Mouse (Mus musculus): ENCODE data around the gene Bcl9.

Bcl9 gene

DNA sequence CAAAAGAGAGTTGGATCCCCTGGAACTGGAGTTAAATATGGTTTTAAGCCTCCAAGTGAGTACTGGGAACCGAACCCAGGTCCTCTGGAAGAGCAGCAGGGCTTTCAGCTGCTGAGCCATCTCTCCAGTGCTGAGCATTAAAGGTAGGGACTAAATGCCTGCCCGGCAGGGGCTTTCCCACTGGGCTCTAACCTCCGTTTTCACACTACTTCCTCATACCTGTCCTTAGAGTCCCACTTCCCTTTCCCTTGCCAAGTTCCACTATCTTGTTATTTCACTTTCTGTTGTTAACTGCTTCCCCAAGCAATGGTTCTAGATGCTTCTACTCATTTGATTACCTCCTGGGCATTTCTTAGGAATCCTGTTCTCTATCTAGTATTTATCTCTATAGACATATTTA is 65.4 kb downstream of the Bcl9 start:
- DNase-seq (ENCODE audit: low spot score): no peak

DNA sequence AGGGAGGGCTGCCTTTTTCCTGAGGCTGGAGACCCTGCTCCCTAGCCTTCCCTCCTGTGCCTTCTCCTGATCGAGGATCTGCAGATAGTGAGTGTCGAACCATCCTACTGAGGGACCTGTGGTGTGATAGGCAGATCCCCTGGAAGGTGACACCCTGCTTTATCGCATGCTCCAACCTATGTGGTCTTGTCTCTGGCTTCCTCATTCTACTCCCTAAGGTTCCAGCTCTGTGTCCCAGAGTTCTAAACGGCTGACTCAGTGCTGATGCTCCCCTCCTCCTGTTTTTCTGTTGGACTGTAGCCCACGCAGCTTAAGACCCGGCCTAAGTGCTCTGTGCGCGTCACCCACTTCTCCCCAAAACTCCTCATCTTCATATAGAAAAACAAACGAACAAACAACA is 65.9 kb downstream of the Bcl9 start:
- no peak for DNase-seq (ENCODE audit: low spot score)

DNA sequence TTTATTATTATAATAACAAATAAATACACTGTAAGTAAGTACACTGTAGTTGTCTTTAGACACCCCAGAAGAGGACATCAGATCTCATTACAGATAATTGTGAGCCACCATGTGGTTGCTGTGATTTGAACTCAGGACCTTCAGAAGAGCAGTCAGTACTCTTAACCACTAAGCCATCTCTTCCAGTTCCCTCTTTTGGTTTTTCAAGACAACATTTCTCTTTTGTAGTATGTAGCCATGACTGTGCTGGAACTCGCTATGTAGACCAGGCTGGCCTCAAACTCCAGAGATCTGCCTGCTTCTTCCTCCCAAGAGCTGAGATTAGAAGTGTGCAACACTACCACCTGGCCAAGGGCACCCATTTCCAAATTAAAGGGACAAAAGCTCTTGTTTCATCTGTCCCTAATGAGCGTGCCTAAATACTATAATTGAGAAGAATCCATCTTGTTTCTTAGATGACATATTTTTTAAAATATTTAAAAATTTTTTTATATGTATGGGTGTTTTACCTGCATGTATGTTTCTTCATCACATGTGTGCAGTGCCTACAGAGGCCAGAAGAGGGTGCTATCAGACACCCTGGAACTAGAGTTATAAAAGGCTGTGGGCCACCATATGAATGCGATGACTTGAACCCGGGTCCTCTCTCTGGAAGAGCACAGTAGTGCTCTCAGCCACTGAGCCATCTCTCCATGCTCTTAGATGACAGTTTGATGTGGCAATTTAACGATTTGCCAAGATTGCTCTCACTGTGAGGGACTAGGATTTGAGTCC is 66.9 kb downstream of the Bcl9 start:
- DNase-seq (ENCODE audit: low spot score): no peak

DNA sequence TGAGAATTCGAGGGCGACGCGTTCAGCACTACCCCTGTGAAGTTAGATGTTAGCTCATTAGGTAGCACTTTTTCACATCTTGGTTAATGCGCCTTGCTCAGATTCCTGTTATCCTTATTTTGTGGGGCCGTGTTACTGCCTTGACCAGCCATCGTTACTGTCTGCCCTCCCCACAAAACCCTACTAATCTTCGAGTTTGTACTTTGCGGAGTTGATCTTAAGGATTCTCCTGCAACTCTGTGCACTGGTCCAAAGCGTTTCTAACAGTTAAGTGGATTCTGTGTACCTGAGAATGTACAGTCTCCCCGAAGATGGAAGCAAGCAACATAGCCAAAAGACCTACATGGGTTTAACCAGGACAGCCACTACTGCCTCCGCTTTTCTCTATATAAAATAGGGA is 69.3 kb downstream of the Bcl9 start:
- DNase-seq (ENCODE audit: low spot score): no peak

DNA sequence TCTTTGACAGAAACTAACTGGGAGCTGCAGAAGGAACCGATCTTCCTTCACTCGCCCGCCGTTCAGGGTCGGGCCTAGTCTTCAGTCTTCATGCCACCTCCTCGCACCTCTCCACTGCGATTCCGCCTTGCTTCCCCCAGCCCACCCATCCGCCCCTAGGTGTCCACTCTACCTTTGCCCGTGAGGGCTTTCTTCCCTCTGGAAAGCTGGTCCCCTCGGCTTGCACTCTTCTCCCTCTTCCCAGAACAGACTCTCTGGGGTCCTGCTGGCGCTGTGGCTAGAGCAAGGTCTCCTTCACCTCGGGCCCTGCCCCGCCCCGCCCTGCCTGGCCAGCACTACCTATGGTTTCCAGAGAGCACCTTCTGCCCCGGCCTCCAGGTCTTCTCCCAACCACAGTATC is 69.7 kb downstream of the Bcl9 start:
- no peak for DNase-seq (ENCODE audit: low spot score)

DNA sequence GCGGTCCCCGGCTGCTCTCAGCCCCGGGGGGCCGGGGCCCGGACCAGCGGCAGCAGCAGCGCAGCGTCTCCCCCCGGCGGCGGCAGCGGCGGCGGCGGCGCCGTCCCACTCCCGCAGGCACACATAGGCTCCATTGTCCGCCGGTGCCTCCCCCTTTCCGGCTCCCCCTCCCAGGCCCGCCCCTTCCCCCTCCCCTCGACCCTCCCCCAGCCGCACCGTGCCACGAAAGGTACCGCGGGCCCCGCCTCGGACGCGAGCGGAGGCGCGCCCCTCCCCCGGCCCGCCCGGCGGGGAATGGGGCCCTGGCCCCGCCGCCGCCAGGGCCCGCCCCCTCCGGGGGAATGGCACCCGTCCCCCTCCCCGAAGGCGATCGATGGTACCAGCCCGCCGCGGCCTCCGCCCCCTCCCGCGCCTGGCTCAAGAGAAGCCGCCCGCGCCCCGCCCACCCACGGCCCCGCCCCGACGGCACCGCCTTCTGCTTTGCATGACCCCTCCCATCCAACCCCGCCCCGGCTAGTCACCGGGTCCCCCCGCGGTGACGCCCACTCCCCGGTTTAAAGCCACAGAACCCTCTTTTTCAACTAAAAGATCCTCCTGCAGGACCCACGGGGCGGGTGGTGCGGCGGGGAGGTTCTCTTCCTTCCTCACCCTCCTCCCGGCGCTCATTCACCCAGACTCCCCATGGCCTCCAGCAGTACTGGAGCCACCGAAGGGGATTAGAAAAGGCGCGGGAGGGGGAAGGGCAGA is 70.3 kb downstream of the Bcl9 start:
- DNase-seq (ENCODE audit: low spot score): peak; percentile 75

DNA sequence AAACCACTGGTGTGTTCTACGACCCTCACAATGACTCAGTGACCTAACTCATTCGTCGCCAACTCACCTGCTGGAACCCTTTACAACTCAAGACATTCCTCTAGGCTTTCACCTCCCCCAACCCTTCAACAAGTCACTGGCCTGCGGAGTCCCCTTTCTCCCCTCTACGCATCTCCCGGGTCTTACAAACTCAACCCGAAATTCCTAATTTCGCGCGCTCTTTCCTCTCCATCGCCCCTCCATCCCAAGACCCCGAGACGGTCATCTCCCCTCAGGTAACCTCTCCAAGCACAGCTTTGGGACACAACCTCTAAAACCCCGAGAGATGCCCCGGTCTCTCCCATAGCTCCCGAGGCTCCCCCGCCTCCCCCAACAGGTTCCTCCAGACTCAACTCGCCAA is 71.0 kb downstream of the Bcl9 start:
- no peak for DNase-seq (ENCODE audit: low spot score)

DNA sequence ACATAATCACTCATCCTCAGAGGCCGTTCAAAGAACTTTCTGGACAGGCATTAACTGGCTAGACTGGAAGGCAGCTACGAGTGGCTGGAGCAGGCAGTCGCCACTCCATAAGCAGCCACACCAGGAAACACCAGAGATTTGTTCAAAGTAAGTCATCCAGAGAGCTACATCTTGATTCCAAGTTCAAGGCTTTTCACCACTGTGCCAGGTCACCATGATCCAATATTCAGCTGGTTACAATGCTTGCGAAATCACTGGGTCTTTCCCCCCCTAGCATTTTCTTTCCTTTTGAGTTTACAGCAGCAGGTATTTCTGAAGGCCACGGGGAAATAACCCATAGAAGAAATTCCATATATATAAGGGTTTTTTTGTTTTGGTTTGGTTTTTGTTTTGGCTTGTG is 72.5 kb downstream of the Bcl9 start:
- no peak for DNase-seq (ENCODE audit: low spot score)

DNA sequence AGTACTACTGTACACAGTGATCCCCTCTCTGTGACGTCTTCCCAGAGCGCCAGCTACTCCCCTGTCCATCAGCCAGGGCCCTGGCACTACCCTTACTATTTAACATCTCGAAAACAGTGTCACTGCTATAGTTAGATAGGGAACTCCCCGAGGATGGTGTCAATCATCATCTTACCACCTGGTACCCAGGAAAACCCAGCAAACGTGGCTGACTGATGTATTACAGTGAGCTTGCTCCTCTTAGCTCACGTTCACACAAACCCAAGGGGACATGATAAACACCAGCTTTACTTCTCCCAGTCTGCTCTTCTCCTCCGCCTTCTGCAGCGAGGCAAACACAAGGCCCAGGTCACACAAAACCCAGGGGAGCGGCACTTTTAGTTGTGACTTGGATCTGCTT is 74.5 kb downstream of the Bcl9 start:
- no peak for DNase-seq (ENCODE audit: low spot score)

DNA sequence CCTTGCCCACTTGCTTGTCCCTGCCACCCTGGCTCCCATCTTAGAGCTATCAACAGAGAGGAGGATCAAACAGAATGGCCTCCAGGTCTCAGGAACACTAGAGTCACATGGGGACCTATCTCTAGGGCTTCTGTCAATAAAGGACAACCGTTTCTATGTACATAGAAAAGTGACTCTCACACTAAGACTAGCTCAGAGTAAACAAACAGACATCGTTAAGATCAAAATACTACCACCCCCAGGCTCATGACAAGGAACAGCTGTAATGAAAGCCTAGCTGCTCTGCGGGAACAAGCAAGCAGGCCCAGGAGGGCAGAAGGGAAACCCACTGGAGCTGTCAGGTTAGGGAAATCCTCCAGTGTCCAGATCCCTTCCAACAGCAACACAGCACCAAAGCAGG is 82.2 kb downstream of the Bcl9 start:
- DNase-seq (ENCODE audit: low spot score): no peak

DNA sequence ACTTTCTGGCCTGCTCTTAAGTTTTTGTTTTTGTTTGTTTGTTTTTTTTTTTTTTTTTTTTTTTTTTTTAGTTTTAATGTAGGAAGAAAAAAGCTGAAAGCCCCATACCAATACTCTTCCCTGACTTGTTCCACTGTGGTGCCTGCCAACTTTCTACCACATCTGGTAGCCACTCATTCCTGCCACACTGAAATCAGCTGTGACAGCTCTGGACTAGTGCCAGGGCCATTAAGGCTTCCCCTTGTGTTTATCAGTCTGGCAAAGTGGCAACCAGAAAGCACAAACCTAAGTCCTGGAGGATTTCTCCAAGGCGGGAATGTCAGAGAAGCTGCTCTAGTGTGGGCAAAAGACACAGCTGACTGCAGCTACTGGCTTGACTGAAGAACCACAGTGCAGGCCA is 83.3 kb downstream of the Bcl9 start:
- no peak for DNase-seq (ENCODE audit: low spot score)

DNA sequence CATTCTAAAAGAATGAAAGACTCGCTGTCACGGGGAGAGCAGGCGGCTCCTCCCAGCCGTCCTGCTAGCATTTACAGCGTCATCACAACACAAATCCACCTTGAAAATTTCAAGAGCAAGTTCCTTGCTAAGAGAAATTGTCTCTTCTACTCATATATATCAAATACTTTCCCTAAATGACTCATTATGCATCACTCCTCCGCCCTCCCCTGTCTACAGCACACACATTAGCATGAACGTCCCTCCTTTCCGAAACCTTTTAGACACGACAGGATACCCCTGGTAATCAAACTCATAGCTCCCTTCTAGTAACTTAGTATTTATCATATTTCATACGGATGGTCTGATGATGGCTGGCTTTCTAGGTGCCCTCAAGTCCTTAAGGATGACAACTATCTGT is 83.8 kb downstream of the Bcl9 start:
- no peak for DNase-seq (ENCODE audit: low spot score)

DNA sequence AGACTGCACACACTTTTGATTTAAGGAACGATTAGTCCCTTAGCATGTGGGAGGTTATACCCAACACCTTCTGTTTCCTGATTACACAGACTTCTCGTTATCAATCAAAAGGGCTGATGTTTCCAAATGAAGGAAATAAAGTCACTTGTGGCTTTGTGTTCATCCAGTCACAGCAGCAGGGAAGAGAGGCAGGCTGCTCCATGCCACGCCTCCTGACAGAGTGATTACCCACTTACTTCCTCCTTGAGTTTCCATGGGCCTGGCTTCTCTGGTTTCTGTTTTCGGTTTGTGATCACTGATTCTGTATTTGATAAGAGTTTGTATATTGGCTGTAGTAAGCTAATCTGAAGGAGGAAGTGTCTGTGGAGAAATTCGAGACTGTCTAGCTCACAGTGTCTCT is 86.5 kb downstream of the Bcl9 start:
- DNase-seq (ENCODE audit: low spot score): no peak

DNA sequence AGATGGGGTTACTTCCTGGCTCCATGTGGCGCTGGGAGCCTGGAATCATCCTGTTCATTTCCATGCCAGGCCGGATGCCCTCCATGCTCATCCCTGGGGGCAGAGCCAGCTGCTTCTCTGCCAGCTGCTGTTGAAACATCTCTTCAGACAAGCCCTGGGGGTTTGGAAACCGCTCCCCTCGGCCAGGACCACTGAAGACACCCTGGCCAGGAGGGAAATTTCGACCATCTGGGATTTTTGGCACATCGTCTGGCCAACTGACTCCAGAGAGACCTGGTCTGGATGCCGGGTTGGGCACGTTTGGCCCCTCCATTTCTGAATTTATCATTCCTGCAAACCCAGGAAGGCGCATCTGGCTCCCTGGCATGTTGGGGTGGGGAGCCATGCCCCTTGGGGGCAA is 88.4 kb downstream of the Bcl9 start:
- DNase-seq (ENCODE audit: low spot score): no peak

DNA sequence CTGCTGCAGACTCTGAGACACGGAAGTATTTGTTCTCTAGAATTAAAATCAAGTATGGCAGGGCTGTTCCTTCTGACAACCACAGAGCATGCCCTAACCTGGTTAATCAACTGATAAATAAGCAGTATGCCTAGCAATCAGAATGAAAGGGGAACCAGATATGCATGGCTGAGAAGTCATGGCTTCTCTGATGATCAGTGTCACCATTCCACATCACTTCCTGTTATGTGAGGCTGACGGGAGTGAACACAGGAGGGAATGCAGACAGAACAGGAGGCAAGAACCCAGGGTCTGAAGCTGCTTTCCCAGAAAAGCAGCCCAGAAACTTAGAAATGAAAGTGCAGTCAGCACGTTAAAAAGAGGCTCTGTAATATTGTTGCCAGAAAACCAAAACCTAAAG is 91.2 kb downstream of the Bcl9 start:
- DNase-seq (ENCODE audit: low spot score): no peak

DNA sequence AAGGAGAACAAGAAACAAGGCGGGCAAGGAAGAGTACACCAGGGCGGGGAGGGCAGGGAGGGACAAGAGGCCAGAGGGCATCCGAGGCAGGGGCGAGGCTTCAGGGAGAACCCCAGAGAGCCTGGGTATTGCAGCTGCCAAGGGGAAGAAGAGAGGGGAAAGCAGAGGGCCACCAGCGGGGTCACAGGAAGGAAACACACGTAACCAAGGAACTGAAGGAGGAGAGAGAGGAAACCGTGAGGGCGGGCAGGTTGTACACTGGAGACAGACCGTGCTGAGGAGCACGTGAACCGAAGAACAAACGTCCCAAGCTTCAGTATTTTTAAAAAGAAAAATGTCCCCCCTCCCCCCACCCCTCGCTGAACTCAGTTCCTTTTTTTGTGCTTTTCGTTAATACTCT is 93.8 kb downstream of the Bcl9 start:
- no peak for DNase-seq (ENCODE audit: low spot score)

DNA sequence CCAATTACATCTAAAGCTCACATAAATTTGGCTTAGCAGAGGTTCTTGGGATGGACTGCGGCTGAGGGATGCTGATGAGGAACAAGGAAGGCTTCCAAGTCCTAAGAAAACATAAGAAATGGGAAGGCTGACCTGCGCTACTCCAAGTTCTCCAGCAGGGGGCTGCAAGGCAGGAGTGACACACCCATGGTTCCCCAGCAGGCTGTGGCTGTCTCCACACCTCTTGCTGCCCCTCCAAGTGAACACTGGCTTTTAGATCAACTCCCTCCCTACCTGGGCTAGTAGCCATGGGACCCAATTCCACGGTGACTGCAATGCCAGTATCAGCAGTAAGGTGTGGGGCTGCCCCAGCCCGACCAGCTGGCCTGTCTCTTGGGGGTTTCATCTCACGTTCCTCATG is 95.8 kb downstream of the Bcl9 start:
- peak; percentile 41 for DNase-seq (ENCODE audit: low spot score)

DNA sequence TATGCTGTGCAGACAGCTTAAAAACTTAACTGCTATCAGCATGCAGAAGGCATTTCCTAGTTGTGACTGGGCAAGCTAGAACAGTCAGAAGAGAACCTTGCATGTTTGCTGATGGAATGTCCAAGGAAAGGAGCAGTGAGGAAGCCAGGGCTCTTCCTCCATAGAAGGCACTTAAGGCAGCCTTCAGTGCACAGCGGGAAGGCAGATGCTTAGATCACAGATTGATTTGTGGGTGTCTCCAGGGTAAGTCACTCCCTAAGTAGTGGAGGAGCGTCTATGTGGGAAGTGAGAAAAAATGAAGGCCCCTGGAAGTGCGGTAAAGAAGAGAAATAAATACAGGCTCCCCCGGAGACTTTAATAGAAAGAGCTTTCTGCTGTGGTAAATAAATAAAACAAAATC is 98.5 kb downstream of the Bcl9 start:
- no peak for DNase-seq (ENCODE audit: low spot score)

DNA sequence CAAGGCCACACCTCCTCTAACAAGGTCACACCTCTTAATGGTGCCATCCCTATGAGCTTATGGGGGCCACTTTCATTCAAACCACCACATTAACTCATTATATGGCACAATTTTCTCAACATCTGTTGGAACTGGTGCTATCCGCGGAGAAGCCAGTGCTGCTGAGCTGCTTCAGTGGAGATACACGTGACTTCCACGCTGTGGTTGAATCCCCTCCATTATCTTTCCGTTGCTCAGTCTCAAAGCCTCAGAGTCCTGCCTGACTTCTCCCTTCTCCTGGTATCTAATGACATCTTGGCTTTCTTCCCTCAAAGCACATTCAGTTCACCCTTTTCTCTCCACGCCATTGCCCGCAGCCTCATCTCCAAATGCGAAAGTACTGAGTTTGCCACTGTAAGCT is 101.1 kb downstream of the Bcl9 start:
- DNase-seq (ENCODE audit: low spot score): no peak

DNA sequence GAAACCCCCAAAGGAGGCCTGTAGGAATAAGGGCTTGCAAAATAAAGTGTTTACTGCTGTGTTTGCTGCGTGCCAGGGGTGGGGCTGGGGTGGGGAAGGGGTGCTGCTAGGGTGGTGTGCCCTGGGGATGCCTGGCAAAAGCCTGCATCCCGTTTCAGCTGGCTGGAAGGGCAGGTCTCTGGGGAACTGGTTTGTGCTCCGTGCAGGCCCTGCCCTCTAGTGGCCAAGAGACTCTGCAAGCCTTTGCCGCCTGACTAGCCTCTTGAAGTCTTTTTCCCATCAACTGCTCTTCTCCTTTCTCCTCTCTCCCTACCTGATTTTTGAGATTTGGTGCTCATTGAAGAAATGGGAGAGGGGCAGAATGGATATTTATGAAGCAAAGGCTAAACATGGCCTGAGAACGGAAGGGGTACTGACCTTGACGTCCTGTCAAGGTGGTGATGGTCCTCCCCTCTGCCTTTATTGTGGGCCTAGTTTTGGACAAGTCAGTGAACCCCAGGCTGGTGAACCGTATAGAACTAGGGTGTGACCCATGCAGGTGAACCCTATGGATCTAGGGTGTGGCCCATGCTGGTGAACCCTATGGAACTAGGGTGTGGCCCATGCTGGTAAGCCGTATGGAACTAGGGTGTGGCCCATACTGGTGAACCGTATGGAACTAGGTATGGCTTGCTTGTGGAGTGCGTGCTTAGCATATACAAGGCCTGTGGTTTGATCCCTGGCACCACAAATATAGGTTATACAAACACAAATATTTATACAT is 112.4 kb downstream of the Bcl9 start:
- no peak for DNase-seq (ENCODE audit: low spot score)

DNA sequence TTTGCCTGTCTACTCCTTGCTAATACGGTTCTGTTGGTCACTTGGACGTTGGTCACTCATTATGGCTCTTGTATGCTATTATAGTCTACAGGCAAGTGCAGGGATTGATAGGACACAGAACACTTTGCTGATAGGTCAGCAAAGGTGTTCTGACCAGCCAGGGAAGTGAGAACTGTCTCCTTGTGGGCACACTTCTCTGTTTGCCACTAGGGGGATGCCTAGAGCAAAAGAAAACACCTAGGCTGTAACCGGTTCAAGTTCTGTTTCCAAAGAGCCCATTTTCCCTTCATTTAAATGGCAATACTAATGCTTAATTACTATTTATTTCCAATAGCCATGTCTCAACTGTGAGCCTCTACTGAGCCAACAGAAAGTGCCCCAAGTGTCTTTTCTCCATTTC is 113.9 kb downstream of the Bcl9 start:
- no peak for DNase-seq (ENCODE audit: low spot score)

DNA sequence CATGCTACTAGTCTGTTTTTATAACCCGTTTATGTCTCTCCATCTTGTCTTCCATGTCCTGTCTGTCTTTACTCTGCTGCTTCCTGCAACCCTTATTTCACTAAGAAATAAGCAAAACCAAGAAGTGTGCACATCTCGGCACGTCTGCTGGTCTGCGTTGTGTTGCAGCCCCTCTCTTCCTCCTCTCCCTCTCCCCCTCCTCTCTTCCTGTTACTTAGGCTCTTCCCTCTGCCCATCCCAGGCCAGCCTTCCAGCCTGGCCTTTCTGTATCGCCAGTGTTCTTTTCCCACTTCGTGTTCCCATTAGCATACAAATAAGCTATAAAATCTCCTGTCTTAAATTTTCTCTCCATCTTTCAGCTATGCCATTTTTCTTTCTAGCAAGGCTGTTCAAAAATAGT is 117.2 kb downstream of the Bcl9 start:
- no peak for DNase-seq (ENCODE audit: low spot score)

DNA sequence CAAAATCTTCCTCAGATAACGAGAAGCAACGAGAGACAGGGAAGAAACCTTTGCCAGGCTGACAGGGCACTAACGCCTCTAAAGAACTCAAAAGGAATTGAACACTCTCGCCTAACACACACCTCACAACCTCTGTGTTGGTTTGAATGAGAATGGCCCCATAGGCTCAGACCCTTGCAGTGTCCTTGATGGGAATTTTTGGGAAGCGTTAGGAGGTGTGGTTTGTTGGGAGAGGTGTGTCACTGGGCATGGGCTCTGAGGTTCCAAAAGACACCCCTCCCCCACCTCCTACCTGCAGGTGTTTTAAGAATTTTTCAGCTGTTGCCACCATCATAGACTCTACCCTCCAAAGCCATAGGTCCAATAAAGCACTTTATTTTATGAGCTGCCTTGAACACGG is 118.8 kb downstream of the Bcl9 start:
- DNase-seq (ENCODE audit: low spot score): no peak

Data from ovary, postnatal 10 days (tissue).